Mouse (Mus musculus): ENCODE results near the gene Tgm6. TPM values are rescaled to one million over a fixed set of nuclear protein-coding genes. Genes with fewer than 3 reads are reported as not detected.

Tgm6 gene
- not detected in 2 replicates for total RNA-seq (2014; fragmentation: Nextera tagmentation)
- 0.05 TPM in 1 of 2 replicates, not detected in the other for total RNA-seq (2017)
- polyA plus RNA-seq (2012), result not detected in 2 replicates

- no peak within 1 kb of the TSS for H3K4me3 ChIP-seq (ENCODE audit: low read depth, low read length)
- TF ChIP-seq CTCF (IDR thresholded peaks at IDR 0.05; ENCODE audit: low read depth, low read length) (no peak), POLR2AphosphoS5 (IDR thresholded peaks at IDR 0.05; ENCODE audit: insufficient replicate concordance, low read depth, low read length) (no peak), GATA1 (IDR thresholded peaks at IDR 0.05; ENCODE audit: borderline replicate concordance, low read length) (no peak), GATA2 (IDR thresholded peaks at IDR 0.05; ENCODE audit: borderline replicate concordance, low read depth, low read length) (no peak), TAL1 (conservative IDR thresholded peaks at IDR 0.05; ENCODE audit: low read depth, low read length) (no peak)
These were observed at the start of gene Tgm6 for GRCm38 (mm10) chr2:130112116-130112515. Gene Tgm6, plus strand, starts transcription at chr2:130112416.

DNA sequence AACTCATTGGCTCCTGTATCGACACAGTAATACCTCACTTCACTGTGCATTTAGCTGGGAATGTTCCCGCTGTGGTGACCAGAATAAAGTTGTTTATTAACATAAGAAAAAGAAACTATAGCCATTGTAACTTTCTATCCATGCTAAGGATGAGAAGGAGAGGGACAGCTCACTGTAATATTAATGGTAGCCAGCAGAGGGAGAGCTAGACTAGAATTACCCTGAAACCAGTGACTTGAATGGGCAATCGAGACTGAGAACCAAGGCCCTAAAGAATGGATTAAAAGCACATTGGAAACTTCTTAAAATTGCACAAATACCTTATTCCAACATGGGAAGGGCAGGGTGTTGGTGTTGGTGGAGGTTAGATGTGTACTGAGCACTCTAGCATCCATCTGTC lies 44.0 kb upstream of the Tgm6 start:
- Histone ChIP-seq H3K27me3 (ENCODE audit: insufficient read depth, low read length) (peaks cover 3% of the 10 kb centered on the region; the same call in 1 of the 2 replicates), H3K9me3 (replicated peaks) (no peaks in the 10 kb centered on the region), H3K36me3 (replicated peaks) (no peaks in the 10 kb centered on the region), H3K4me3 (ENCODE audit: low read depth, low read length) (no peak overlapping the region), H3K4me1 (ENCODE audit: insufficient read depth, low read depth, low read length) (no peaks in the 10 kb centered on the region)
- DNase-seq (ENCODE audit: low spot score) (no peak), ATAC-seq (ENCODE audit: extremely low read depth, insufficient number of reproducible peaks, low FRiP score, poor library complexity, severe bottlenecking) (no peak)
- TF ChIP-seq POLR2AphosphoS5 (IDR thresholded peaks at IDR 0.05; ENCODE audit: insufficient replicate concordance, low read depth, low read length), result no peak

More at GRCm38 (mm10) chr2:130112116-130112515, at the start of gene Tgm6:
- ATAC-seq (ENCODE audit: extremely low read depth, insufficient number of reproducible peaks, low FRiP score, poor library complexity, severe bottlenecking) (no peak), DNase-seq (ENCODE audit: low spot score) (no peak)
- Histone ChIP-seq H3K27me3 (ENCODE audit: insufficient read depth, low read length) (no peaks in the 10 kb centered on the region), H3K4me1 (ENCODE audit: insufficient read depth, low read depth, low read length) (no peaks in the 10 kb centered on the region), H3K36me3 (replicated peaks) (no peaks in the 10 kb centered on the region), H3K9me3 (replicated peaks) (no peaks in the 10 kb centered on the region)

GRCm38 (mm10) chr2:130070396-130070795 lies 41.8 kb upstream of the Tgm6 start:
- peaks cover 3% of the 10 kb centered on the region; the same call in 1 of the 2 replicates for H3K27me3 ChIP-seq (ENCODE audit: insufficient read depth, low read length)
- DNase-seq (ENCODE audit: low spot score) (no peak), ATAC-seq (ENCODE audit: extremely low read depth, insufficient number of reproducible peaks, low FRiP score, poor library complexity, severe bottlenecking) (no peak)
- H3K4me1 ChIP-seq (ENCODE audit: insufficient read depth, low read depth, low read length), result no peaks in the 10 kb centered on the region
- no peak for TF ChIP-seq CTCF (IDR thresholded peaks at IDR 0.05; ENCODE audit: low read depth, low read length)
- TF ChIP-seq TAL1 (conservative IDR thresholded peaks at IDR 0.05; ENCODE audit: low read depth, low read length), result no peak
- no peak for TF ChIP-seq GATA1 (IDR thresholded peaks at IDR 0.05; ENCODE audit: borderline replicate concordance, low read length)
- TF ChIP-seq POLR2AphosphoS5 (IDR thresholded peaks at IDR 0.05; ENCODE audit: insufficient replicate concordance, low read depth, low read length), result no peak
- TF ChIP-seq GATA2 (IDR thresholded peaks at IDR 0.05; ENCODE audit: borderline replicate concordance, low read depth, low read length), result no peak
- no peaks in the 10 kb centered on the region for H3K9me3 ChIP-seq (replicated peaks)
- H3K4me3 ChIP-seq (ENCODE audit: low read depth, low read length), result no peak overlapping the region
- H3K36me3 ChIP-seq (replicated peaks), result no peaks in the 10 kb centered on the region

DNA sequence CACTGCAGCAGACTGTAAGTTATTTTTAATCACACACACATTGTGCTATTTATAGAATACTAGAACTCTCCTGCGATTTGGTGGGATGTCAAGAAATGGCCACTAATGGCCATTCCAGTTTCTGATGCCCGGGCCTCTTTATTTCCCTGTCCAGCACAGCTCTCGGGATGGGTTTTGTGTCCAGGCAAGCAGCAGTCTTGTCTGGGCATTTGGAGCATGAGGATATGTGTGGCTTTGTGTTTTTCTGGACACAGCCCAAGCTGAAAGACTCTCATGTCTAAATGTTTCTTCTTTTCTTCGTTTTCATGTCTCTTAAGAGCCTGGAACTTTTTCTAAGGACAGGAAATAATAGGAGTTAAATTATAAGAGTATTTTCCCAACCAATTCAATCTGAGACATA lies 588 bp downstream of the Tgm6 start:
- Histone ChIP-seq H3K4me1 (ENCODE audit: insufficient read depth, low read depth, low read length) (no peaks in the 10 kb centered on the region), H3K36me3 (replicated peaks) (no peaks in the 10 kb centered on the region), H3K27me3 (ENCODE audit: insufficient read depth, low read length) (no peaks in the 10 kb centered on the region), H3K4me3 (ENCODE audit: low read depth, low read length) (no peak overlapping the region), H3K9me3 (replicated peaks) (no peaks in the 10 kb centered on the region)
- TF ChIP-seq CTCF (IDR thresholded peaks at IDR 0.05; ENCODE audit: low read depth, low read length) (no peak), POLR2AphosphoS5 (IDR thresholded peaks at IDR 0.05; ENCODE audit: insufficient replicate concordance, low read depth, low read length) (no peak), TAL1 (conservative IDR thresholded peaks at IDR 0.05; ENCODE audit: low read depth, low read length) (no peak), GATA1 (IDR thresholded peaks at IDR 0.05; ENCODE audit: borderline replicate concordance, low read length) (no peak), GATA2 (IDR thresholded peaks at IDR 0.05; ENCODE audit: borderline replicate concordance, low read depth, low read length) (no peak)
- ATAC-seq (ENCODE audit: extremely low read depth, insufficient number of reproducible peaks, low FRiP score, poor library complexity, severe bottlenecking), result no peak
- no peak for DNase-seq (ENCODE audit: low spot score)

DNA sequence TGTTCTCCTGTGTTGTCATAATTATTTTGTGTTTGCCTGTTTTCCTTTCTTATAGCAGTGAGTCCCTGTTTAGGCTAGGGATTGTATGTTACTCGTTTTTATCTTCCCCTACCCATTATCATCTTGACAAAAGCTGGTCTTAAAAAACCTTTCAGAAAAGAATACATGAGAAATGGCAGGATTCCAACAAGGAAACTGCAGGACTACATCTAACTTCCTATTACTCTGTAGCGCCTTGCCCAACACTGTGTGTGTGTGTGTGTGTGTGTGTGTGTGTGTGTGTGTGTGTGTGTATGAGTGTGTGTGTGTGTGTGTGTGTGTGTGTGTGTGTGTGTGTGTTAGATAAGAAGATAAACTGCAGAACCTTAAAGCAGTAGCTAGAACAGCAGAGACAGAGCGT lies 1.2 kb downstream of the Tgm6 start:
- DNase-seq (ENCODE audit: low spot score), result no peak
- no peaks in the 10 kb centered on the region for H3K27me3 ChIP-seq (ENCODE audit: insufficient read depth, low read length)

GRCm38 (mm10) chr2:130118649-130119048 lies 6.4 kb downstream of the Tgm6 start:
- no peak overlapping the region for H3K4me3 ChIP-seq (ENCODE audit: low read depth, low read length)
- no peaks in the 10 kb centered on the region for H3K4me1 ChIP-seq (ENCODE audit: insufficient read depth, low read depth, low read length)
- H3K27me3 ChIP-seq (ENCODE audit: insufficient read depth, low read length), result no peaks in the 10 kb centered on the region; the same call in 1 of the 2 replicates
- TF ChIP-seq CTCF (IDR thresholded peaks at IDR 0.05; ENCODE audit: low read depth, low read length) (no peak), POLR2AphosphoS5 (IDR thresholded peaks at IDR 0.05; ENCODE audit: insufficient replicate concordance, low read depth, low read length) (no peak), GATA1 (IDR thresholded peaks at IDR 0.05; ENCODE audit: borderline replicate concordance, low read length) (no peak), TAL1 (conservative IDR thresholded peaks at IDR 0.05; ENCODE audit: low read depth, low read length) (no peak), GATA2 (IDR thresholded peaks at IDR 0.05; ENCODE audit: borderline replicate concordance, low read depth, low read length) (no peak)
- ATAC-seq (ENCODE audit: extremely low read depth, insufficient number of reproducible peaks, low FRiP score, poor library complexity, severe bottlenecking) (no peak), DNase-seq (ENCODE audit: low spot score) (no peak)
- H3K36me3 ChIP-seq (replicated peaks), result no peaks in the 10 kb centered on the region
- no peaks in the 10 kb centered on the region for H3K9me3 ChIP-seq (replicated peaks)

More for the DNA sequence above, 1.2 kb downstream of the Tgm6 start:
- no peaks in the 10 kb centered on the region for H3K4me1 ChIP-seq (ENCODE audit: insufficient read depth, low read depth, low read length)
- no peaks in the 10 kb centered on the region for H3K36me3 ChIP-seq (replicated peaks)
- no peak for ATAC-seq (ENCODE audit: extremely low read depth, insufficient number of reproducible peaks, low FRiP score, poor library complexity, severe bottlenecking)
- H3K4me3 ChIP-seq (ENCODE audit: low read depth, low read length), result no peak overlapping the region
- no peaks in the 10 kb centered on the region for H3K9me3 ChIP-seq (replicated peaks)
- TF ChIP-seq GATA1 (IDR thresholded peaks at IDR 0.05; ENCODE audit: borderline replicate concordance, low read length), result no peak

All from G1E (cell line).